Mouse (Mus musculus) adrenal gland, adult 8-10 months (tissue): ENCODE measurements around the gene Bcl7c. TPM values are rescaled to one million over a fixed set of nuclear protein-coding genes. Genes with fewer than 3 reads are reported as not detected.
"Not testable (repeated sequence)": the region's sequence is repeated elsewhere in the genome, so short reads cannot be mapped to it uniquely, and the experiment has no call there.

Experiments used
- DNase-seq: peaks from one replicate; pipeline ENCODE4 v3.0.0; 2022
- total RNA-seq, 4 experiments: library from RNA; stranded (reverse); gene quantifications; 2 replicates each; pipeline ENCODE4 v1.2.4; 2022

The Bcl7c gene
- total RNA-seq, 4 experiments from 2014 or later = 75.9 to 120 (median 98.1) TPM

DNA sequence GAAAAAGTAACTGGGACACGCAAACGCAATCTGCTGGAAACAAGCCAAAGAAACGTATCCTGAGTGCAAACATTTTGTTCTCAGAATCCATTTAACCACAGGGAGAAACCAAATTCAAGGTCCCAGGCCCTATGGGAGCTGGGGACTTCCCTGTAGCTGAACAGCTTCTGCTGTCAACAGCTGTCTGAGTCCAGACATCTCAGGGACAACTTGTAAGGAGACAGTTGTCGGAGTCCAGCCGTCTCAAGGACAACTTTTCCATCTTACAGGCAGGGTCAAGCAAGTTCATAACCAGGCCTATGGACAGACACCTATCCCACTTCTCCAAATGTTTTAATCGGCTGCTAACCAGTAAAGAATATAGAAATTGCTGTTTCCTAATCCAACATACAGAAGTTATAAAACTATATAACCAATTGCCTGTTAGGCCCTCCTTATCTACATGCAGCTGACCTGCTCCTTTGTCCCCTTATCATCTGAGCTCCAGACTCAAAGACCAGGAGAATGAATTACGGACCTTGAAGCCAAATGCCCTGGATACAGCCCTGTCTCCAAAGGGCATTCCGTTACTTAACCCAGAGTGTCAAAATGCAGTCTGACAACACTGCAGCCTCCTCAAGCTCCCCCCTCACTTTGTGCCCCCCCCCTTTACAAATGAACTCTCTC, 26.7 kb downstream of the Bcl7c start:
- peak; percentile 41 for DNase-seq

DNA sequence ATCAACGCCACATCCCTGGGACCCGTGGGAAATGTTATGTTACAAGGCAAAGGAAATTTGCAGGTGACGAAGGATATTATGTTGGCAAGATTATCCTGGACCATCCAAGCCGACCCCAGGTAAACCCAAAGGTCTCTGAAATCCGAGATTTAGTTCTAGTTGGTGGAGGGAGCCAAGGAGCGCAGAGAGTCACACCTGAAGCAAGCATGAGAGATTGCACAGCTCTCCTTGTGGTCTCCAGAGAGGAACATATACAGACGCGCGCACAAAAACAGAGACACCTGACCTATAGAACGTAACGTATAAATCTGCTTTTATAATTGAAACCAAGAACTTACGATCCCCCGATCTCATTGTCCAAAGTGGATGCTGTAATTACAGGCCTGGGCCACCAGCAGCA, 28.2 kb downstream of the Bcl7c start:
- no peak for DNase-seq

DNA sequence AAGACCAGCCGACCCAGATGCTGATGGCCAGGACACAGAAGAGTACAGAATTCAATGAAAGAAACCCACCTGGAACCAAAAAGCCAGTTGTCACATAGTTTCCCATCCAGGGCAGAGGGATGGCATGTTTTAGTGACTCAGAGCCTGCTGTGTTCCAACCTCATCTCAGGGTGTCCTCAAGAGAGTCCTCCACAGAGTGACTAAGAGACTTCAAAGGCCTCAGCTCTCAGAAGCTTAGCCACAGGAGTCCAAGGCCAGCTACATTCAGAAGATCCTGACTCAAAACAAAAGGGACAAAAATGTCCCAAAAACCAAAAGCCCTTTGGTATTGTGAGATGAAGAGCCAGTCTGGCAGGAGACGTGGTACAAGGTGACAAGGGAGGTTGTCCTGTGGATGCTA, 29.9 kb downstream of the Bcl7c start:
- peak; percentile 68 for DNase-seq

DNA sequence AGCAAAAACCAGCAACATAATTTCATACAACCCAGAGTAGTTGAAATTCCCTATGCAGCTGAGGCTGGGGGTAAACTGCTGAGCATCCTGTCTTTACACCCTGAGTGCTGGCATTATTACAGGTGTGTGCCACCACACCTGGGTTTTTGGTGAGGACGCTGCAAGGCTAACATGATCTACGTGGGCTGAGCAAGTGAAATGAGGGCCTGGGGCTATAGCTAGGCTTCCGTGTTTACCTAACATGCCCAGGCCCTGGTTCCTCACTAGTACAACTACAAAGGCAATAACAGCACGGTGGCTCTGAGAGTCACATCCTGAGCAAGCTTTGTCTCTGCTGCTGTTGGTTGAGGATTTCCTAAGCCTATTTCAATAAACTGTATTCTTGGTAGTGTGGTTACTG, 31.1 kb downstream of the Bcl7c start:
- no peak for DNase-seq

DNA sequence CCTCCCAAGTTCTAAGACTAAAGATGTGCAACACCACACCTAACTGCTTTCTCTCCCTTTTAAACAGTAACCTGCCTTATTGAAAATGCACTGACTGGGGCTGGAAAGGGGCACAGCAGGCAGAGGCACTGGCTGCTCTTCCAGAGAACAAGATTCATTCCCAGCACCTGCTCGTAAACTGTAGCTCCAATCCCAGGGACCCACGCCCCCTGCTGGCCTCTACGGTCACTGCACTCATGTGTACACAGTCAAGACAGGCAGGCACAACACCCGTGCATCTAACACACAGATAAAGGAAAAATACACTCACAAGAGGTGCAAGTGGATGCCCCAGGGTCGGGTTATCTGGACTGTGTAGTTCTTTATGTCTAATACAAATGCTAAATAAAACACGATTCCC, 31.7 kb downstream of the Bcl7c start:
- DNase-seq = peak; percentile 32

DNA sequence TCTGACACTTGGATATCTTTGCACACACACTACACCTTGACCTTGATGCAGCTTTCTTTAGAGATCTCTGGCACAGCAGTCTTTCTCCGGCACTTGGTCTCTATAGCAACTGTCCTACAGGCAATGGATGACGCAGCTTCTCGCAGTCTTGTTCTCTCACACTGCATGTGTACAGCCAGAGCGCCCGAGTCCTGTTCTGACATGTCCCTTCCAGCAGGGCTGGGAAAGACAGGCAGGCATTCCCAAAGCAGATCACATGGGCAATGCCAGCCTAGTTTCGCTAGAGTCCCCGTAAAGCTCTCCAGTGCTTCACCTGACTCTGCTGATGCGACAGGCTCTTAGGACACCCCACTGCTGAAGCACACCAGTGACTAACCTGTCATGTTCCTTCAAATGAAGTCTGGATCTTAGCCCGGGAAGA, 33.3 kb downstream of the Bcl7c start:
- DNase-seq = no peak

DNA sequence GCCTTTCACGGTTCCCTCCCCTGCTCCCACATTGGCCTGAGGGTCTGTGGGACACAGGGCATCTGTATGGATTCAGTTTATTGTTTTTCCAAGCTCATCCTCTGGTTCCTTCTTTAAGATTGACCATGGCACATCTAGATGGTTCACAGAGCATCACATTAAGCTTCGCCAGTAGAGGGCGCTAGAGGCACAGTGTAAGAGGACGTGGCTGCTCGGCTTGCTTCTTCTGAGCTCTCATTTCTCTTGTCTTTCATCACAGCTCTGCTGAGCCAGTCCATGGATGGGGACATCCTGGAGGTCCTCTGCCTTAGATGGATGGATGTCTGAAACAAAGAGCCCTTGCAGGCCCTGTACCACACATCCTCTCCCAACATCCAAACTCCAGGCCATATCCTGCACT, 33.8 kb downstream of the Bcl7c start:
- peak; percentile 80 for DNase-seq

DNA sequence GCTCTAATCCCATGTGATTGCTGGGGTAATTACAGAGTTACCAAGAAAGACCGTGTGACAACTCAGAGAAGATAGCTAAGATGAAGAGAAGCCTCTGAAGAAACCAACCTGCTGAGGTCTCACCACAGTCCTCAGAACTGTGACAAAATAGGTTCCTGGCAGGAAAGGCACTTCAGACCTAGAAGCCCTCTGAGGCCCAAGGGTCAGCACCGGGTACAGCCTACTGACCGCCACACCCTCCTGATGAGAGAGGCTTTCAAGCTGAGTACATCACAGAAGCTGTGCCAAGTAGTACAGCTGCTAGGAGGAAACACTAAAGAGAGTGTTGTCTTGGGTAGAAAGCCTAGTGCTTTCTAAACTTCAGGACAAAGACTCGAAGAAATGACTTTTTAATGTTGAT, 36.0 kb downstream of the Bcl7c start:
- DNase-seq = no peak

DNA sequence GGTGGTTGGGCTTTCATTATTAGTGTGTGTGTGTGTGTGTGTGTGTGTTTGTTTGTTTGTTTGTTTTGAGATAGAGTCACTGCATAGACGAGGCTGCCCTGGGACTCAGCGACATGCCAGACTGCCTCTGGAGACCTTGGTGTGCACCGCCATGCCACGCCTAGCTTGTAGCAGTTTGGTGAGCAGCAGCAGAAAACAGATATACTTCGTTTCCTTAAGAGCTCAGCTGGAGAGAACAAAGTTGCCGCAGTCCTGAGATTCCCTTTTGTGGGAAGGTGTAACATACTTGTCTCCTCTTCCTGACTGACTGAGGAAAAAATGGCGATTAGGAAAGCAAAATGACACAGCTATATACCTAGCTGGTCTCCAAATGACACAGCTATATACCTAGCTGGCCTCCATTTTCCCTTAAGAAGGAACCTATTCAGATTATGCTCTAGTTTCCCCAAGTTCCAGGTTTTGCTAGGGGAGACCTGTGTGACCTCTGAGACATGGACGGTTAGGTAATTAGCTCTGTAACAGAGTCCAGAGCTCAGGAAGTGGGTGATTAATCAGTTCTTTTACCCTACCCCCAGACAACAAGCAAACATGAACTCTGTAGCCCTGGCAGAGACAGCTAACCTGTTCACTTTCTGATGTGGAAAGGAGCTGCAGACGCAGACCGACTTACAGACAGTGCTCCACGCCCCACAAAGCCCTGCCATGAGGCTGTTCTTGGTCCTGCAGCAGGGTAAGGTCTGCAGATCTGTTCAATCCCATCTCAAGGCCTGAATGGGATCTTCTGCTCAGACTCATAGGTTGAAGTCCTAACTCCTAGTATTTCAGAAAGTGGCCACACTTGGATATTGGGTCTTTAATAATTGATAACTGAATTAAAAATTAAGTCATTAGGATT, 36.6 kb downstream of the Bcl7c start:
- DNase-seq = no peak

DNA sequence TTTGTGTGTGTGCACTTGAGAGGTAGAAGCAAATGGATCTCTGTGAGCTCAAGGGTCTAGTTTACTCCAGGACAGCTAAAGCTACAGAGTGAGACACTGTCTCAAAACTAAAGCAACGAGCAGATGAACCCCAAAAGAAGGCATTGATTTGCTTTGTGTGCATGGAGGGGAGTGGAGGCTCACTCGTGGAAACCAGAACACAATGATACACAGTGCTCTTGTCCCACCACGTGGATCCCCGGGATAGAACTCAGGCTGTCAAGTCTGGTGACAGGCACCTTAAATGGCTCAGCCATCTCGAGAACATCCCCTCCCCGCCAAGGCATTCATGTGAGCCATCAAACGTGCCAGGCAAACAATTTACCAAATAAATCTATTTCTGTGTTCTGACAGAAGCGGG, 41.6 kb downstream of the Bcl7c start:
- DNase-seq = no peak

DNA sequence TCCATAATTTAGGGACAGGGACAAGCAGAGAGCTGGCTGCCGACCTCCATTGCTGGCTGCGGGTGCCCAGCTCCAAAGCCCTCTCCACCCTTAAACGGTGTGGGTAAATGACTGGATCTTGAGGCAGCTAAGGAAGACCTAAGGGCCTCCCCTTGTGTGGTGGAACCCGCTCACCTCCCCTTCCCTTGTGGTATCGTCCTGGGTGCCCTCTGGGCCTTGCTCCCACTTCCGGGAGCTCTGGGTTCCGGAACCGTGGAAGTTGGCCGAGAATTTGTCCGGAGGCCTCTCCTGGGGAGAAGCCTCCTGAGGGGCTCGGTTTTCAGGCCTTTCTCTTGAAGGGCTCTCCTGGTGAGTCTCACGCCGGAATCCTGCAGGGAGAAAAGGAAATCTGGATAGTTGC, 42.1 kb downstream of the Bcl7c start:
- no peak for DNase-seq

DNA sequence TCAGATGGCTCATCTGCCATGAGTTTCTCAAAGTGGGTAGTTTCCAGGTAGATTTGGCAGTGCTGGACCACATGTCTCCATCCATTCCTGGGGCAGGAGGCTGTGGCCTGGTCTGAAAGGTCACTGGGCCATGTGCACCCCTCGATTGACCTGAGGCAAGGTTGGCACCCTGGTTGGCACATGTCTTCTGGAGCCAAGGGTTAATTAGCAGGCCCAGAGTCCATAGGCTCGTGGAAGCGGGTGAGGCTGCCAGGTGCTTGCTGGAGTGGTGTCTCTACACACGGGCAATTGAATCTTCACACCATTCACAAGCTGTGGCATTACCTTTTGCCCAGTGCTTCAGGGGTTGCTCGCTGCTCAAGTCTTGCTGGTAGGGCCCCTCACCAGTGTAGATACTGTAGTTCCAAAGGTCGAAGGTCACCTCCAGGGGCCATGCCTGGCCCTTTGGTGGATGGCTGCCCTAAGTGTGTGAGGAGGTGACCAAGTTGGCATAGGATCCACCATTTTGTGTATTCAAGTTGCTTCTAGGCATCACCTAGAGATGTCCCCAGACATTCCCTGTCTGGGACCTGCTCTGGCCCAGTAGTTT, 42.6 kb downstream of the Bcl7c start:
- DNase-seq = no peak

DNA sequence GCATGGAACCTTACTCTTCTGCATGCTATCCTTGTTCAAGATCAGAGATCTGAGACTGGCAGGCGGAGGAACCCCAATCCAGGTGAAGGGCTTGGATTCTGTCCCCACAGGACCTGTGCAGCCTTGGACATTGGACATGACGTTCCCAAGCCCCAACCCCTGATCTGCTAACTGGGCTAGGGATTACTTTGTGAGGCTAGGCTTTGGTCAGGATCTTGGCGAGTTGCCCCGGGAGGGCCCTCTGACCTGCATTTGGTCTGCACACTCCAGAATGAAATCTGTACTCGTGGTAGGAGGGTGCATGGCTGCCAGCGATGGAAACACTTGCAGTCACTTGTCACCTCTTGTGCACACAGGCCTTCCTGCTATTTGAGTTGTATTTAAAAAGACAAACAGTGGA, 45.8 kb downstream of the Bcl7c start:
- no peak for DNase-seq

DNA sequence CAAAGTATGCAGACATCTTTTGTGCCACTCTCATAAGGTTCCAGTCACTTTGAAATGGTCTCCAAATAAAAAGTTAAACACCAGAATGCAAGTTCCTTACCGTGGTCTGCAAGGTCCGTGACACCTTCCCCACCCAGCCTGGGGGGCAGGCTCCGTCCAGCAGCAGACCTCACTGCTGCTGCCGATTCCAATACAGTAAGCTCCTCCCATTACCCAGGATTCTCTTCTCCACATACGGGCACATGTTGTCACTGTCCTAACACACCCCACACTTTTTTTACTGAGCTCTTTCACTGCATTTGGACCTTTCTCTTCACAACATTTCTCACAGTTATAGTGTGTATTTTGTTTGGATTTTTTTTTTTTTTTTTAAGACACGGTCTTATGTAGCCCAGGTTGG, 46.9 kb downstream of the Bcl7c start:
- no peak for DNase-seq

DNA sequence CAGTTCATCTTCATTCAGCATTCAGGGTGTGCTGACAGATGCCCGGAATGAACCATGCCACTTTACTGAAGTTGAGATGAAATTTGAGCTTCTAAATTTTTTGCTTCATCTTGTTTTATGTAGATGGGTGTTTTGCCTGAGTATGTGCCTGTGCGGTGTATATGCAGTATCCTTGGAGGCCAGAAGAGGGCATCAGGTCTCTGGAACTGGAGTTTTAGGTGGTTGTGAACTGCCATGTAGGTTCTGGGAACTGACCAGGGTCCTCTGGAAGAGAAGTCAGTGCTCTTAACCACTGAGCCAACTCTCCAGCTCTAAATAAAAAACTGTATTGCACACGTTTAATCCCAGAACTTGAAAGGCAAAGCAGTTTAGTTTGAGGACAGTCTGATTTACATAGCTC, 47.9 kb downstream of the Bcl7c start:
- DNase-seq = no peak

DNA sequence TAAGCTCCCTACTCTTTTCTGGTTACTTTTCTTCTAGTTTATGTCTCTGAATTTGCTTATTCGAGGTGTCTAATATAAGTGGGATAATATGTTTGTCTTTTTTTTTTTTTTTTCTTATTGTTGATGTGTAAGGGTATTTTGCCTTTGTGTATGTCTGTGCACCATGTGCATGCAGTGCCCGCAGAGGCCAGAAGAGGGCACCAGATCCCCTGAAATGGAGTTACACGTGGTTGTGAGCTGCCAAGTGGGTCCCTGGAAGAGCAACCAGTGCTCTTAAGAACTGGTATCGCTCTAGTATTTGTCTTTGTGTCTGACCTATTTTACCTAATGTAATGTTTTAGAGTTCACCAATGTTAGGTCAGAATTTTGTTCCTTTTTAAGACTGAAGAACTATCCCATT, 51.8 kb downstream of the Bcl7c start:
- peak; percentile 44 for DNase-seq

DNA sequence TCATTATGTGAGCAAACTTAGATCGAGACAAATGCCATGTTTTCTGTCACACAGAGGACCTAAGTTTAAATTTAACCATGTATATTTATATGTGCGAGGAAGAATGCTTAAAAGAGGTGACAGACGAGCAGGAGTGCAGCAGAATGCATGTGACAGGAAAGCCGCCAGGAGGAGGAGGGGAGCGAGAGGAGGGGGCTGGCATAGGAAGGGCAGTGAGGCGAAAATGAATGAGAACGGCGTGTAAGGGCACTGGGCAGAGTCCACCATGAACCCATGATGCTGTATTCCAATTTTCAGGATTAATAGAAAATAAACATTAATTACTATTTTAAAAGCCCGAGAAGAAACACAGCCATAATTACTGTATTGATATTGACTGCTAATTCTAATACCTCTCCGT, 54.4 kb downstream of the Bcl7c start:
- no peak for DNase-seq

DNA sequence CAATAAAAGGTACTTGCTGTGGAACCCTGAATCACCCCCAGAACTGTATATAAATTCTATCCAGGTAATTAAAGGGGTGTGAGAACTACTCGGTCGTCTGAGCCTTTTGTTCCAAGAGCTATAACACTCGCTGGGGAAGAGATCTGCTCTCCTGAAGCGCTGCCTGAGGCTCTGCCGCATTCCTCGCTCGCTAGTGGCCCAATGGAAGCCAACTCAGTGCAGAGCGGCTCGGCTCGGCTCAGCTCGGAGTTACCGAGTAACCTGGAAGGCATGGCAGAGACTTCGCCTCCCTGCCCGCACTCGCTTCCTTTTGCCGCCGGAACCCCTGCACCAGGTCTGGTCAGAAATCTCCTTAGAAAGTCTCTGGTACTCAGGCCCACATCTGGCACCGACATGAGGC, 56.7 kb downstream of the Bcl7c start:
- DNase-seq = no peak

DNA sequence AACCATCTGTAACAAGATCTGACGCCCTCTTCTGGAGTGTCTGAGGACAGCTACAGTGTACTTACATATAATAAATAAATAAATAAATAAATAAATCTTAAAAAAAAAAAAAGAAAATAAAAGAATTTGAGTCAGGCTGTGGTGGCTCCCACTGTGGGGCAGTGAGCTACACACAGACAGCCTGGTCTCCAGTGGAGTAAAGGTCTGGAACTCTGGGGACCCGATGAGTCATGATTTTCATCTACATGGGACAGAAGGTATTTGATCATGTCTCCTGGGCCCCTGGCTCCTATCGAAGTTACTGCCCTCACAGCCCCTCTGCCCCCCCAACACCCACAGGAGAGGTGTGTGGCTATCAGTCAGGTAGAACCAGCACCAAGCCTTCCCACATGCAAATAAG, 57.1 kb downstream of the Bcl7c start:
- no peak for DNase-seq

DNA sequence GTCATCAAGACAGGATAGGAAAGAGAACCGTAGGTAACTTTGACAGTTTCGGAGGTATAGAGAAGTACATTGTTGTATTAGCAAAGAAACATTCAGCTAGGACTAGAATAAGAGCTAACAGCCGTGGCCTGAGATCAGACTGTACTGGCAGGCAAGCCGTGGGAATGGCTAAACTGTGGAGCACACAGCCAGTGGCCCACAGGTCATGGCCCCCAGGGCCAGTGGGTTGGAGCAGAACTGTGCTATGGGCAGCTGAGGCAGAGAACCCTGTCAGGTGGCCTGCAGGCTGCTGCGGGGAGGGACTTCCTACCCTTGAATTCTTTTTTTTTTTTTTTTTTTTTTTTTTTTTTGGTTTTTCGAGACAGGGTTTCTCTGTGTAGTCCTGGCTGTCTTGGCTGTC, 59.5 kb downstream of the Bcl7c start:
- DNase-seq = no peak

DNA sequence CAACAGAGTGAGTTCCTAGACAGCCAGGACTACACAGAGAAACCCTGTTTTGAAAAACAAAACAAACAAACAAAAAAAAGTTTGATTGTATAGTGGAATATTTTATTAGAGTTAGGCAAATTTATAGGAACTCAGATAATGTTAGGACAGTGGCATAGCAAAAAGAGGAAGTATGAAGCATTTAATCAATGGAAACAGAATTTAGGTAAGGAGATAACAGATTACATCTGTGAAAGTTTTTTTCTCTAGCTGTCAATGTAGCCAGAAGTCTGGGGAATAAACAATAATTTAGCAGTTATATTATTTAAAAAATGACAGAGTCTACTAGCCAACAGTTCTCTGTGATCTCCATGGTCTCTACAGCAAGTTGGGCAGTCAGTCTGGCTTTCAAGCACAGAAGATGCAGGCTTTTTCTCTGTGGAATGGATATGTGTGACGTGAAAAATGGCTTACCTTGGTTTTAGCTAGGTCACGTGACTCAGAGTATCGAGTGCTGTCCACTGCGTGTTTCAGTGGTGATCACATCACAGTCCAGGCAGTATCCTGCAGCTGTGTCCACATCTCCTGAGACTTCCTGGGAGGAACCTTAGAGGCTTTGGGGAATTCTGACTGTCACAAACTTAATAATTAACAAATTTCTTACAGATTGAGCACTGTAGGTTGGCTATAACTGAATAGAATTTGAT, 60.1 kb downstream of the Bcl7c start:
- DNase-seq = no peak

DNA sequence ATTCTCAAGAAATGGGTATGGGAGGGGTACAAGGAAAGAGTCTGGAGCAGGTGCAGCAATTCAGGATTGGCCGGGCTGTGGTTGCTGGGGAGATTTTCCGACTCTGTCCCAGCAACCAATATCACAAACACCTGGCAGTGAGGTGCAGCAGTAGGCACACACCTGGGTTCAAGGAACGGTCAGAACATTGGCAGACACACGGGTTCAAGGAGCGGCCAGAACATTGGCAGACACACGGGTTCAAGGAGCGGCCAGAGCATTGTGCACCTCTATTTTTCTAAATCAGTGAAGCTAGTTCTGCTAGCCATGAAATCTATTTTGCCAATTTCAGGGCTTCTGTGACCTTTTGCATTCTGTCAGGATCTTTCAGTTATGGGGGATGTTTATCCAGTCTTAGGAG, 61.2 kb downstream of the Bcl7c start:
- DNase-seq = not testable (repeated sequence)

DNA sequence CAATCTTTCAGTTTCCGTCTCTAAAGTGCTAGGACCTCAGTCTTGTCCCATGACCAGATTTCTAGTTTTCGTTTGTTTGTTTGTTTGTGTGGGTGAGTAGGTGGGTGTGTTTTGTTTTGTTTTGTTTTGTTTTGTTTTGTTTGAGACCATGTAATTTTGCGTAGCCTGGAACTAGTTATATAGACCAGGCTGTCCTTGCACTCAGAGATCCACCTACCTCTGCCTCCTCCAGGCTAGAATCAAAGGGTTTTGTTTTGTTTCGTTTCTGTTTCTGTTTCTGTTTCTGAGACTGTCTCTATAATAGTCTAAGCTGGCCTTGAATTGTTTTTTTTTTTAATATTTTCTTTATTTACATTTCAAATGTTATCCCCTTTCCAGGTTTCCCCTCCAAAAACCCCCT, 62.4 kb downstream of the Bcl7c start:
- no peak for DNase-seq
